Mouse (Mus musculus) mesoderm, embryonic 11.5 days (tissue): ENCODE data around the gene Esp8.
"Not testable (repeated sequence)": the region's sequence is repeated elsewhere in the genome, so short reads cannot be mapped to it uniquely, and the experiment has no call there.

Experiments
- DNase-seq: peaks from one replicate; pipeline ENCODE4 v3.0.0-alpha.2; 2012; ENCODE audit warnings: low read depth, low spot score

Esp8 gene

GRCm38 (mm10) chr17:40519818-40520217, at the start of gene Esp8:
Gene Esp8 (plus strand): TSS chr17:40520022.
- DNase-seq = no peak

GRCm38 (mm10) chr17:40483566-40483965, 36.3 kb upstream of the Esp8 start:
- not testable (repeated sequence) for DNase-seq

GRCm38 (mm10) chr17:40495468-40496185, 24.2 kb upstream of the Esp8 start:
- not testable (repeated sequence) for DNase-seq

- no peak for DNase-seq
Measured at GRCm38 (mm10) chr17:40529813-40530212, 10.0 kb downstream of the Esp8 start.

- no peak for DNase-seq
Measured at GRCm38 (mm10) chr17:40531147-40531546, 11.3 kb downstream of the Esp8 start.

GRCm38 (mm10) chr17:40547005-40547404, 27.2 kb downstream of the Esp8 start:
- DNase-seq = not testable (repeated sequence)

- DNase-seq = peak; percentile 37
Measured at GRCm38 (mm10) chr17:40553470-40553869, 33.6 kb downstream of the Esp8 start.

GRCm38 (mm10) chr17:40561207-40561606, 41.4 kb downstream of the Esp8 start, which contains the start of gene Esp6:
Gene Esp6 (plus strand): TSS chr17:40561507.
- no peak for DNase-seq
